Mouse (Mus musculus) heart, adult 2 months (tissue): Measurements from ENCODE around the gene Txlna.

ENCODE experiments used
- CTCF ChIP-seq: fragments of 200-600 bp; IDR thresholded peaks from 2 replicates; pipeline ENCODE4 v1.8.1; 2022; ENCODE audit warnings: antibody characterized with exemption, mild to moderate bottlenecking, moderate library complexity
- EP300 ChIP-seq: fragments of 200-500 bp; IDR thresholded peaks from 2 replicates; pipeline ENCODE4 v1.6.1; 2011; ENCODE audit warnings: low read depth, low read length, control low read depth; ENCODE audit not compliant: insufficient read depth
- POLR2A ChIP-seq: fragments of 200-500 bp; IDR thresholded peaks from 2 replicates; pipeline ENCODE4 v1.6.1; 2011; ENCODE audit warnings: mild to moderate bottlenecking, low read depth, low read length, control low read depth; ENCODE audit not compliant: insufficient read depth

GRCm38 (mm10) chr4:129654770-129655169 is 13.9 kb upstream of the Txlna start:
- no peak for TF ChIP-seq POLR2A
- TF ChIP-seq CTCF = no peak
- TF ChIP-seq EP300 = no peak
